Mouse (Mus musculus) Muller cell, postnatal 12 days (primary cell): ENCODE data around the gene Notch1.

Experiments used
- DNase-seq: peaks from one replicate; pipeline ENCODE4 v3.0.0-alpha.2; 2015; ENCODE audit errors: inconsistent ontology term

Gene Notch1

GRCm38 (mm10) chr2:26408515-26409356, 107.7 kb downstream of the Notch1 start, which contains the start of gene Inpp5e:
Gene Inpp5e (minus strand): TSS chr2:26409203.
- DNase-seq = peak; percentile 98
